Mouse (Mus musculus): ENCODE measurements around the gene Fshb. TPM values are rescaled to one million over a fixed set of nuclear protein-coding genes. Genes with fewer than 3 reads are reported as not detected.
A peak's percentile ranks its signal among the peaks of the same experiment; 100 is the strongest.

Gene Fshb
- total RNA-seq, 1 experiment, result not detected

DNA sequence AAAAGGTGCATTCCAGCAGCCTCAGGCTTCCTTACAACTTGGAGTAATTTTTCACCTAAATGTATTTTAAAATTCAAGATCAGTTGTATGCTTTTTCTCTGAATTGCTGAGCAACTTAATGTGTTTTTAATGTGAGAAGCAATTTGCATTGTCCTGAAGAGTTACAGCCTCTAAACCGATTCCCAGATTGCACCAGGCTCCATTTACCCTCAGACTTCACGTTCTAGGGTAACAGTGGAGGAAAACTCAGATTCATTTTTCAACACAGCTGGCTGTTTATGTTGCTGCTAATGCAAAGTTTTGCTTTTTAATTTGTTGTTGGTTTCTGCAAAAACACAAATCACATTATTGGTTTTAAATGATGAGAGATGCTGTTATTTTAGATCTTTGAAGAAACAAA, 40.1 kb downstream of the Fshb start:
- no peak for DNase-seq (ENCODE audit: low read depth, low spot score)
- TF ChIP-seq HCFC1 (IDR thresholded peaks at IDR 0.05; ENCODE audit: borderline replicate concordance, insufficient read depth, low read length) (no peak), CHD2 (IDR thresholded peaks at IDR 0.05; ENCODE audit: low read depth, low read length) (no peak), ZC3H11A (IDR thresholded peaks at IDR 0.05; ENCODE audit: borderline replicate concordance, low read depth, low read length) (no peak), MAFK (IDR thresholded peaks at IDR 0.05; ENCODE audit: insufficient read depth, low read depth, low read length) (no peak), ZNF384 (IDR thresholded peaks at IDR 0.05; ENCODE audit: low read depth, low read length) (no peak)
- H3K36me3 ChIP-seq (ENCODE audit: control insufficient read depth, insufficient read depth, low read length, poor library complexity, severe bottlenecking), result no peaks in the 10 kb centered on the region
- H3K27ac ChIP-seq (ENCODE audit: insufficient read depth, low read depth, low read length, poor library complexity, severe bottlenecking), result no peak overlapping the region
- in situ Hi-C loops (cut with MboI; ENCODE audit: low sequenced_read_pairs in 2 of 2, unreplicated experiment in 2 of 2), result no loop called here
- no peak overlapping the region for H3K4me3 ChIP-seq (ENCODE audit: insufficient read depth in 1 of 2, low read depth in 1 of 2, low read length in 2 of 2, poor library complexity in 1 of 2, severe bottlenecking in 1 of 2)
- no peak overlapping the region for H3K9ac ChIP-seq (ENCODE audit: insufficient read depth, low read depth, low read length, poor library complexity, severe bottlenecking)
- H3K9me3 ChIP-seq (ENCODE audit: control insufficient read depth, insufficient read depth, low read depth, low read length), result no peaks in the 10 kb centered on the region
- no peaks in the 10 kb centered on the region for H3K4me1 ChIP-seq (ENCODE audit: control insufficient read depth in 2 of 2, insufficient read depth in 2 of 2, low read length in 2 of 2, poor library complexity in 1 of 2)

DNA sequence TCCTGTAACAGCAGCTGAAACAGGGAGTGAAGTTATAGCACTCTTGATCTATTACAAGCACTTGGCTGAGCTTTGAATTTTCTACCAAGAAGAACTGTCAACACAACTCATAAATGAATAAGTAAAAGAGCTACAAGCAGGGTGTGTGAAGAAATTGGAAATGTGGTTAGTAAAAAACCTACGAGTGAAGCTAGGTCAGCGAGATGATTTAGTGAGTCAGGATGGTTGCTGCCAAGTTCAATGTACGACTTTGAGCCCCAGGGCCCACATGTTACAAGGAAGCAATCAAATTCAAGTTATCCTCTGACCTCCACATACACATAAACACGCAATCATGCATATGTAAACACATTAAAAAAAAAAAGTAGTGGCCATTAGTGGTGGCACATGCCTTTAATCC, 46.3 kb downstream of the Fshb start:
- in situ Hi-C loops (cut with MboI; ENCODE audit: low sequenced_read_pairs in 2 of 2, unreplicated experiment in 2 of 2), result no loop called here
- H3K9me3 ChIP-seq (ENCODE audit: control insufficient read depth, insufficient read depth, low read depth, low read length), result no peaks in the 10 kb centered on the region
- TF ChIP-seq CHD2 (IDR thresholded peaks at IDR 0.05; ENCODE audit: low read depth, low read length) (no peak), MAFK (IDR thresholded peaks at IDR 0.05; ENCODE audit: insufficient read depth, low read depth, low read length) (no peak), HCFC1 (IDR thresholded peaks at IDR 0.05; ENCODE audit: borderline replicate concordance, insufficient read depth, low read length) (no peak), ZNF384 (IDR thresholded peaks at IDR 0.05; ENCODE audit: low read depth, low read length) (no peak), ZC3H11A (IDR thresholded peaks at IDR 0.05; ENCODE audit: borderline replicate concordance, low read depth, low read length) (no peak)
- no peak overlapping the region for H3K9ac ChIP-seq (ENCODE audit: insufficient read depth, low read depth, low read length, poor library complexity, severe bottlenecking)
- H3K4me1 ChIP-seq (ENCODE audit: control insufficient read depth in 2 of 2, insufficient read depth in 2 of 2, low read length in 2 of 2, poor library complexity in 1 of 2), result no peaks in the 10 kb centered on the region
- H3K4me3 ChIP-seq (ENCODE audit: insufficient read depth in 1 of 2, low read depth in 1 of 2, low read length in 2 of 2, poor library complexity in 1 of 2, severe bottlenecking in 1 of 2), result no peak overlapping the region
- H3K36me3 ChIP-seq (ENCODE audit: control insufficient read depth, insufficient read depth, low read length, poor library complexity, severe bottlenecking), result no peaks in the 10 kb centered on the region
- no peak for DNase-seq (ENCODE audit: low read depth, low spot score)
- no peak overlapping the region for H3K27ac ChIP-seq (ENCODE audit: insufficient read depth, low read depth, low read length, poor library complexity, severe bottlenecking)

DNA sequence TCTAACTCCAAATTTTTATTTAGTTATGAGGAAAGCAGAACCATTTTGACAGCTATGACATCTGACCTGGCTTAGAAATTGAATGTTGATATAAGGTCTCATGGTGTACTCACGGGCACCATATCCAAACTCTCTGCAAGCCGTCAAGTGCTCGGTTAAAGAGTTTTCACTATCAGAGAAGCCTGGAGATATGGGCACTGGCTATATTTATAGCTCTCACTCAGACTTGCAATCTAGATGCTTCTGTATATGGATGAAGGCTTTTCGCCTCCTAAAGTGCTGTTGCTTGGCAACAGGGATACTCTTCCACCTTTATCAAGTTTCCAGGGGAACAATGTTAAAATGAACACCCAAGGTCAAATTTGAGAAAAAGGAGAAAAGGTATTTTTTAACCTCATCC, 47.1 kb downstream of the Fshb start:
- Histone ChIP-seq H3K9ac (ENCODE audit: insufficient read depth, low read depth, low read length, poor library complexity, severe bottlenecking) (no peak overlapping the region), H3K4me1 (ENCODE audit: control insufficient read depth in 2 of 2, insufficient read depth in 2 of 2, low read length in 2 of 2, poor library complexity in 1 of 2) (no peaks in the 10 kb centered on the region), H3K9me3 (ENCODE audit: control insufficient read depth, insufficient read depth, low read depth, low read length) (no peaks in the 10 kb centered on the region), H3K27ac (ENCODE audit: insufficient read depth, low read depth, low read length, poor library complexity, severe bottlenecking) (no peak overlapping the region), H3K36me3 (ENCODE audit: control insufficient read depth, insufficient read depth, low read length, poor library complexity, severe bottlenecking) (no peaks in the 10 kb centered on the region), H3K4me3 (ENCODE audit: insufficient read depth in 1 of 2, low read depth in 1 of 2, low read length in 2 of 2, poor library complexity in 1 of 2, severe bottlenecking in 1 of 2) (no peak overlapping the region)
- no peak for DNase-seq (ENCODE audit: low read depth, low spot score)
- no peak for TF ChIP-seq CHD2 (IDR thresholded peaks at IDR 0.05; ENCODE audit: low read depth, low read length)
- TF ChIP-seq MAFK (IDR thresholded peaks at IDR 0.05; ENCODE audit: insufficient read depth, low read depth, low read length), result no peak
- TF ChIP-seq HCFC1 (IDR thresholded peaks at IDR 0.05; ENCODE audit: borderline replicate concordance, insufficient read depth, low read length), result no peak
- TF ChIP-seq ZC3H11A (IDR thresholded peaks at IDR 0.05; ENCODE audit: borderline replicate concordance, low read depth, low read length), result no peak
- no peak for TF ChIP-seq ZNF384 (IDR thresholded peaks at IDR 0.05; ENCODE audit: low read depth, low read length)
- in situ Hi-C loops (cut with MboI; ENCODE audit: low sequenced_read_pairs in 2 of 2, unreplicated experiment in 2 of 2), result no loop called here

DNA sequence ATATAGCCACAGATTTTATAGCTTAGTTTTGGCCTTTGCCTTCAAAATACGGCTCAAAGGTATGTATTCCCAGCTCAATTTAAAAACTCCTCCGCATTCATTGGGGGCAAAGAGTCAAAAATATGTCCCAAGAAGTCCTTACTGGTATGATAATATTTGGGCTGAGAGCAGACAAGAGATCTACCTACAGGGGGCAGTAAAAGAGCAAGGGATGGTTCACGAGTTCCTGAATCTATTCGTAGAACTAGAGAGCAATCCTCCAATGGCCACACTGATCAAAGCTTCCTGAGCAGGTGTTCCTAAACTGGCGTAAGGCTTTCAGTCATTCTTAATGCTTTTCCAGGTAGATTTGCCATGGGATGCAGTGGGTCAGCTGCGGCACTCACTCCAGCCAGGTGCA, 49.3 kb downstream of the Fshb start:
- no peak overlapping the region for H3K4me3 ChIP-seq (ENCODE audit: insufficient read depth in 1 of 2, low read depth in 1 of 2, low read length in 2 of 2, poor library complexity in 1 of 2, severe bottlenecking in 1 of 2)
- H3K4me1 ChIP-seq (ENCODE audit: control insufficient read depth in 2 of 2, insufficient read depth in 2 of 2, low read length in 2 of 2, poor library complexity in 1 of 2), result no peaks in the 10 kb centered on the region
- no peak overlapping the region for H3K27ac ChIP-seq (ENCODE audit: insufficient read depth, low read depth, low read length, poor library complexity, severe bottlenecking)
- peak; percentile 7 for DNase-seq (ENCODE audit: low read depth, low spot score)
- no peak overlapping the region for H3K9ac ChIP-seq (ENCODE audit: insufficient read depth, low read depth, low read length, poor library complexity, severe bottlenecking)
- in situ Hi-C loops (cut with MboI; ENCODE audit: low sequenced_read_pairs in 2 of 2, unreplicated experiment in 2 of 2), result no loop called here
- no peaks in the 10 kb centered on the region for H3K9me3 ChIP-seq (ENCODE audit: control insufficient read depth, insufficient read depth, low read depth, low read length)
- H3K36me3 ChIP-seq (ENCODE audit: control insufficient read depth, insufficient read depth, low read length, poor library complexity, severe bottlenecking), result no peaks in the 10 kb centered on the region
- TF ChIP-seq HCFC1 (IDR thresholded peaks at IDR 0.05; ENCODE audit: borderline replicate concordance, insufficient read depth, low read length) (no peak), MAFK (IDR thresholded peaks at IDR 0.05; ENCODE audit: insufficient read depth, low read depth, low read length) (no peak), ZNF384 (IDR thresholded peaks at IDR 0.05; ENCODE audit: low read depth, low read length) (no peak), CHD2 (IDR thresholded peaks at IDR 0.05; ENCODE audit: low read depth, low read length) (no peak), ZC3H11A (IDR thresholded peaks at IDR 0.05; ENCODE audit: borderline replicate concordance, low read depth, low read length) (no peak)

DNA sequence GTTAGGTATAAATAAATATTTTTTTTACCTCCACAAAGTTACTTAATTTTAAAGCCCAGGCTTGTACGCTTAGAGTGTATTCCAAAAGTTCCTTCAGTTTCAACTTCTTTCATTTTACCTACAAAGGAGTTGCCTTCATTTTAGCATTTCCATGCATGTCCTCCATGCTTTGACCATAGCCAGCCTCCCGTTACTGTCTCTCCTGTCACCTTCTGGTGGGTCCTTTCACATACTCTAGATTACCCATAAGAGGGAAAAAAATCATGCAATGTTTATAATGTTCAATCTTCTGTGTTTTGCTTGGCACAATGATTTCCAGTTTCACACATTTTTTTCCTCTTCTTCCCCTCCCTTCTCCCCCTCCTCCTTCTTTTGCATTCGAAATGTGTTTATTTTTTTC, 53.1 kb downstream of the Fshb start:
- Histone ChIP-seq H3K4me3 (ENCODE audit: insufficient read depth in 1 of 2, low read depth in 1 of 2, low read length in 2 of 2, poor library complexity in 1 of 2, severe bottlenecking in 1 of 2) (no peak overlapping the region), H3K27ac (ENCODE audit: insufficient read depth, low read depth, low read length, poor library complexity, severe bottlenecking) (no peak overlapping the region), H3K4me1 (ENCODE audit: control insufficient read depth in 2 of 2, insufficient read depth in 2 of 2, low read length in 2 of 2, poor library complexity in 1 of 2) (no peaks in the 10 kb centered on the region), H3K36me3 (ENCODE audit: control insufficient read depth, insufficient read depth, low read length, poor library complexity, severe bottlenecking) (no peaks in the 10 kb centered on the region), H3K9me3 (ENCODE audit: control insufficient read depth, insufficient read depth, low read depth, low read length) (no peaks in the 10 kb centered on the region), H3K9ac (ENCODE audit: insufficient read depth, low read depth, low read length, poor library complexity, severe bottlenecking) (no peak overlapping the region)
- in situ Hi-C loops (cut with MboI; ENCODE audit: low sequenced_read_pairs in 2 of 2, unreplicated experiment in 2 of 2), result no loop called here
- TF ChIP-seq ZC3H11A (IDR thresholded peaks at IDR 0.05; ENCODE audit: borderline replicate concordance, low read depth, low read length), result no peak
- no peak for TF ChIP-seq CHD2 (IDR thresholded peaks at IDR 0.05; ENCODE audit: low read depth, low read length)
- TF ChIP-seq ZNF384 (IDR thresholded peaks at IDR 0.05; ENCODE audit: low read depth, low read length), result no peak
- TF ChIP-seq HCFC1 (IDR thresholded peaks at IDR 0.05; ENCODE audit: borderline replicate concordance, insufficient read depth, low read length), result no peak
- no peak for TF ChIP-seq MAFK (IDR thresholded peaks at IDR 0.05; ENCODE audit: insufficient read depth, low read depth, low read length)
- no peak for DNase-seq (ENCODE audit: low read depth, low spot score)

Other genes with a start within 250 kb of the Fshb start
- gene Arl14ep, start 85.2 kb downstream of the Fshb start, total RNA-seq (2012; rRNA removed), result 37.5 and 39.4 TPM in 2 replicates
- gene Kcna4, start 231.0 kb upstream of the Fshb start, total RNA-seq (2012; rRNA removed), result 0.09 and 0.26 TPM in 2 replicates